Mouse (Mus musculus): ENCODE results near the gene Klf15.

The Klf15 gene

GRCm38 (mm10) chr6:90462181-90462706 is at the start of gene Klf15:
Klf15 (plus strand) TSS chr6:90462576.
- DNase-seq (ENCODE audit: low spot score) = peak; percentile 88

GRCm38 (mm10) chr6:90422565-90422964 is 39.8 kb upstream of the Klf15 start:
- peak; percentile 85 for DNase-seq (ENCODE audit: low spot score)

GRCm38 (mm10) chr6:90425361-90425760 is 37.0 kb upstream of the Klf15 start:
- DNase-seq (ENCODE audit: low spot score) = no peak

DNA sequence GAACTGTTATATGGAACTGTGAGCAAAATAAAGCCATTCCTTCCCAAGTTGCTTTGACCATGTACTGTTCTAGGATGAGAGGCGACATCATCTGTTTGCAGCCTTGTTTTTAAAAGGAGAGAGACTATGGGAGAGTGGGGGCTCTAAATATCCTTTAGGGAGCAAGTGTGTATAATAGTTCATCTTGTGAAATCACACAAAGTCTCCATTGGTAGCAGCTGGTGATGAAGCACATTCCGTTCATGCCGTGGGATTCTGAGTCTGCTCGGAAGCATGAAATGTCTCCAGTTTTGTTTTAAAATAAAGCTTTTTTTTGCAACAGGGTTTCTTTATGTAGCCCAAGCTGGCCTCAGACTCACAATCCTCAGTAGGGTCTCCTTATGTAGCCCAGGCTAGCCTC is 36.4 kb upstream of the Klf15 start:
- no peak for DNase-seq (ENCODE audit: low spot score)

GRCm38 (mm10) chr6:90428380-90428974 is 33.9 kb upstream of the Klf15 start, which contains the start of gene Cfap100:
Cfap100 (minus strand) TSS chr6:90428797.
- peak; percentile 84 for DNase-seq (ENCODE audit: low spot score)

- no peak for DNase-seq (ENCODE audit: low spot score)
Observed at GRCm38 (mm10) chr6:90429911-90430310, 32.5 kb upstream of the Klf15 start.

- no peak for DNase-seq (ENCODE audit: low spot score)
Observed at GRCm38 (mm10) chr6:90431487-90431886, 30.9 kb upstream of the Klf15 start.

GRCm38 (mm10) chr6:90434687-90435086 is 27.7 kb upstream of the Klf15 start:
- no peak for DNase-seq (ENCODE audit: low spot score)

DNA sequence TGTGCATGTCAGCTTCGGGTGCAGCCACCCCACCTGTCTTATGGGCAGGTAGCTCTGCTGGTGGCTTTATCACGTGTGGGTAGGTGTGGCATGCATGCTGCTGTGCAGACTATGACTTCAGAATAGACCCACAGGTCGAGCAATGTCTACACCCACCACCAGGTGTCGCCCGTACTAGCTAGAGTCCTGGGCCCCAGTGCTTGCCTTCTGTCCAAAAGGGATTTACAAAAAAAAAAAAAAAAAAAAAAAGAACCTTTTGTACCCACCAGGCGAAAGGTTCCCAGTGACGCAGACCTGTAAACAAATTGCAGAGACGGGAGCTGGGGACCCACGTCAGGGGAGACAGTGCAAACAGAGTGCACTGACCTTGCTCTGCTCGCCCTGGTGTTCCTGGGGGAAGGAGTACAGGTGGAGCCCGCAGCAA is 27.2 kb upstream of the Klf15 start:
- peak; percentile 91 for DNase-seq (ENCODE audit: low spot score)

DNA sequence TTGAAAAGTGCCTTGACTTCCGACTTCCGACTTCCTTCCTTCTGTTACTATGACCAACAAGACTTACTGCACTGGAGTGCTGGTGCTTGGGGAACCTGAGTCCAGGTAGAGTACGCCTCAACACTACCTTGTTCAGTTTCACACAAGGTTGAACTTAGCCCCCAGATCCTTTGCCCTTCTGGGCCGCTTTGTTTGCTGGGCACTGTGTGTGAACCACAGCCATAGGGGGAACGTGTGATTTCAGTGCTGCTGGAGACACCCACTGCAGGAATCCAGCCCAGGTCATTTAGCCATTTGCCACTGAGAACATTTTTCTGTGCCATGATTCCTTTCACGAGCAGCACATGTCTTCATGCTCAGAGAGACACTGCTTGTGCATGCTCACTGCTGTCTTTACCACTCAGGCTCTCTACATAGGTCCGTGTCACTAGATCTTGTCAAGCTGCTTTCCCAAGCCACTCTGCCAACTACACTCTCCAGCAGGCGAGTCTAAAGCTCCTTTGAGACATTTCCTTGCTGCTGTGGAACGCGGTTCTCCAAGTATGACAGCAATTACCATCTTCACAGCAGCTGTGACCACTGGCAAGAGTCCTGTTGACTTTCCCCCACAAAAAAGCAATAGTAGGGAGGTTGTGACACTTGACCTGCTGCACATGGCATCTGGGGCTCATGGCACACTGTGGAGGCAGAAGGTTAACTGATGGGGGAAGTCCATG is 26.0 kb upstream of the Klf15 start:
- DNase-seq (ENCODE audit: low spot score) = no peak

GRCm38 (mm10) chr6:90437041-90437440 is 25.3 kb upstream of the Klf15 start:
- DNase-seq (ENCODE audit: low spot score) = no peak

- DNase-seq (ENCODE audit: low spot score) = no peak
Observed at GRCm38 (mm10) chr6:90446883-90447282, 15.5 kb upstream of the Klf15 start.

DNA sequence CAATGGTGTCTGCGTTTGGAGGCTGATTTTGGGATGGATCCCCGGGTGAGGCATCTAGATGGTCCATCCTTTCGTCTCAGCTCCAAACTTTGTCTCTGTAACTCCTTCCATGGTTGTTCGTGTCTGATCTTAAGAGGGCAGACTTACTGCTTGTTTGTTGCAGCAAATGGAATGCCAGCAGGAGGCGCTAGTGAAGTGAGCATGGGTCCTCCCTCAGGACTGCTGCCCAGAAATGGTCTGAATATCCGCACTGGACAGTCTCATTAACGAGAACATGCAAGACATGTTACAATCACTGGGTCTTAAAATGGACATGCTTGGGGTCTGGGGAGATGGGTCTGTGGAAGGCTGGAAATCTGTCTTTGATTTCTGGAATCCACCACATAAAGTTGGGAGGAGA is 12.2 kb upstream of the Klf15 start:
- DNase-seq (ENCODE audit: low spot score) = peak; percentile 96

DNA sequence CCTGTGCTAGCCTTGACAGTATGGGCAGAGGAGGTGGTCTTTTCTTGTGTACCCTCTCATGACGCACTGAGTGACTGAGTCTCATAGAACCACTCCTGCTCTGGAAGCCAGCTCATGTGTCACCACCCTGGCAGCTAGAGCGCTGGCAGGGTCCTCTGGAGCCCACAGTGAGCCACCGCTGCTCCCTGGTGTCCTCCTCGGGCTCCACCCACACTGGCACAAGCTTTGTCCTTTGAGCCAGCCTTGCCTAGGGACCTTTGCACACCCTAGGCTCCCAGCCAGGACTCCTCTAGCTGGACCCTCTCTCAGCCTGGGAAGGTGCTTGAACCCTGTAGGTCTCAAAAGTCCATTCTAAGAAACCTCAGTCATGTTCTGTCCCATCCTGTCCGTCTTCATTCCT is 11.7 kb upstream of the Klf15 start:
- DNase-seq (ENCODE audit: low spot score) = no peak

DNA sequence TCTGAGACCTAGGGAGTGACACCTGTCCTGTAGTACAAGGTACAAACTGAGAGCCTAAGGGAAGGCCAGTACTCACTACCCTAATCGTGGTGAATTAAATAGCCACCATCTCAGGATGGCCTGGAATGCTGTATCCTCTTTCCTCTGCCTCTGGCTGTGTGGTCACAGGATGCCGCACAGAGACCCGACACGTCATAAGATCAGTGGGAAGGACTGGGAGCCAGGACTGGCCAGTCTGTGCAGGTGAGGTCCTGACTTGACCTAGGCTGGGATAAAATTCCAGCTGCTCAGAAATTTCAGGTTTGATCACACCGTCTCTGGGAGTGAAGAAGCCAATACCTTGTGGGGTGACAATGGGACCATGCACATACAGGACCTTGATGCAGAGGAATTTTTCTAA is 10.9 kb upstream of the Klf15 start:
- no peak for DNase-seq (ENCODE audit: low spot score)

DNA sequence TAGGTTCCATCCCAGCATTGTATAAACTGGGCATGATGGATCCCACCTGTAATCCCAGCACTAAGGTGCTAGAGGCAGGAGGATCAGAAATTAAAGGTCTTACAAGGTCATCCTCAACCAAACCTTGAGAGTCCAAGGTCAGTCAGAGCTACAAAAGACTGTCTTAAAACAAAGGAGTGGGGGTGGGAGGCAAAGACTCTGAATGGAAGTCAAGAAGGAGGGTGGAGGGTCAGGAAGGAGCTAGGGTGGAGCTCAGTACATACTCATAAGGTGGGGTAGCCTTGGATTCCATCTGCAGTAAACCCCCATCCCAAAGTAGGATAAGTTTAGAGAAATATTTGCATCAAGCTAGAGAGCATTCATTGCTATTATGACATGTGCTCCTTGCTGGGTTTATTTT is 9.8 kb upstream of the Klf15 start:
- no peak for DNase-seq (ENCODE audit: low spot score)

DNA sequence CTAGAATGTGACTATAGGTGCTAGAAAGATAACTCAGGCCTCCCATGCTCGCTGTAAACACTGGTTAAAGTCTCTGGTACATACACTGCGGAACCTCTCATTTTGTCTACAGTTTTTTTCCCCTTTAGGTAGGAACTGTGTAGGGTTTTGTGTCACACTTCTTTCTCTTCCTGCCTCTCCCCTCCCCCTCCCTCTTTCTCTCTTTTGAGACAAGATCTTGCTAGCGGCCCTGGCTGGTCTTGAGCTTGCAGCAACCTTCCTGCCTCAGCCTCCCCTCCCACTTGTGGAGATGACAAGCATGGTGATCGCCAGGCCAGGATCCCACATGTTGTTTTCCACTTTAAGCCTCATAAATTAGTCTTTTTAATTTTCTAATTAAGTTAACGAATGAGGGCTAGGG is 8.6 kb upstream of the Klf15 start:
- DNase-seq (ENCODE audit: low spot score) = no peak

DNA sequence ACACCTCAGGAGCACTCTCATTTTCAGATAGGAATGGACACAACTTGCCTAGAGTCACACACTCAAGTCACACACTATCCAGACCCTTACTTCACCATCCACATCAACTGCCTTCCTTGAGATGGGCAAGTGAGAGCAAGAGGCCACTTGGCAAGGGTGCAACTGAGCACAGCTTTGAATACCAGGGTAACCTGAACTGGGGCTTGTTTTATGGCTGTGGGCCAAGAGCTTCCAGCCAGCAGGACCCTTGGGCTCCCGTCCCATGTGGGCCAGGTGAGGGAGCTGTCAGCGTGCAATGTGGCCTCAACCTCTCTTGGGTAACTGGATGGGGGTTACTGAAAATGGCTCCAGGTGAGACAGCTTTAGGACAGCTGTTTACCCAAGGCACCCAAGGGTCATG is 5.0 kb upstream of the Klf15 start:
- no peak for DNase-seq (ENCODE audit: low spot score)

DNA sequence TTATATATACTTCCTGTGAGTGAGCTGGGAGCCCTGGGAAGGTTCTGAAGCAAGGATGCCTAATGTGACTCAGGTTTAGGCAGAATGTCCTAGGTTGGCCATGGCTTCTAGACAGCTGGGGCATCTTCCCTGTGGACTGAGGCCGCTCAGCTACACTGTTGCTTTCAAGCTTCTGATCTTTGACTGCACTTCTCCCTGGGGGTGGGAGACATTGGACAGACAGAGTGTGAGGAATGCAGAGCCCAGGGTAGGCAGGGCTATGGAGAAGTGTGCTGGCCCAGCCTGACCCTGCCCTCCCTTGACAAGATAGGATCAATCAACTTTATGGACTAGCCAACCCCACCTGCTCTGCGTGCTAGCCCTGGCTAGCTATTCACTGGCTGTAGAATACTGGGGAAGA is 1.2 kb upstream of the Klf15 start:
- no peak for DNase-seq (ENCODE audit: low spot score)

- DNase-seq (ENCODE audit: low spot score) = no peak
Observed at GRCm38 (mm10) chr6:90461771-90462170, 605 bp upstream of the Klf15 start.

DNA sequence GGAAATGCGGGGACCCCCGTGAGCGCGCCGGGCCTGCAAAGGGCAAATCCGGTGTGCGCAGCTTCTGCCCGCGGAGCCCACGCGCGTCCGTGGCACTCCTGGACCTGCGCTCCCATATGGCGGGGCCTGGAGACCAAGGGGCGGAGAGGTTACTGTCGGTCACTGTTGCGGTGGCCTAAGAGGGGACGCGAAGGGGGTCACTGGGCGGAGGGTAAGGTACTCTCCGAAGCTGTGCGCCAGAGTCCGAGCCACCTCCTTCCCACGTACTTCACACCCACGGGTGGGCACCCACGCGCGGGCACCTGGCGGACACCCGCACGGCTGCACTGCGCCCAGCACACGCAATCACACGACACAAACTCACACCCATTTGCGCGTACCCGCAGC is 458 bp downstream of the Klf15 start:
- DNase-seq (ENCODE audit: low spot score) = peak; percentile 60

- peak; percentile 95 for DNase-seq (ENCODE audit: low spot score)
Observed at GRCm38 (mm10) chr6:90463228-90463862, 969 bp downstream of the Klf15 start.

GRCm38 (mm10) chr6:90463890-90464421 is 1.6 kb downstream of the Klf15 start:
- no peak for DNase-seq (ENCODE audit: low spot score)

Measured in testis, postnatal 10 days (tissue).